Mouse (Mus musculus): ENCODE measurements around the gene Sipa1l1.

DNA sequence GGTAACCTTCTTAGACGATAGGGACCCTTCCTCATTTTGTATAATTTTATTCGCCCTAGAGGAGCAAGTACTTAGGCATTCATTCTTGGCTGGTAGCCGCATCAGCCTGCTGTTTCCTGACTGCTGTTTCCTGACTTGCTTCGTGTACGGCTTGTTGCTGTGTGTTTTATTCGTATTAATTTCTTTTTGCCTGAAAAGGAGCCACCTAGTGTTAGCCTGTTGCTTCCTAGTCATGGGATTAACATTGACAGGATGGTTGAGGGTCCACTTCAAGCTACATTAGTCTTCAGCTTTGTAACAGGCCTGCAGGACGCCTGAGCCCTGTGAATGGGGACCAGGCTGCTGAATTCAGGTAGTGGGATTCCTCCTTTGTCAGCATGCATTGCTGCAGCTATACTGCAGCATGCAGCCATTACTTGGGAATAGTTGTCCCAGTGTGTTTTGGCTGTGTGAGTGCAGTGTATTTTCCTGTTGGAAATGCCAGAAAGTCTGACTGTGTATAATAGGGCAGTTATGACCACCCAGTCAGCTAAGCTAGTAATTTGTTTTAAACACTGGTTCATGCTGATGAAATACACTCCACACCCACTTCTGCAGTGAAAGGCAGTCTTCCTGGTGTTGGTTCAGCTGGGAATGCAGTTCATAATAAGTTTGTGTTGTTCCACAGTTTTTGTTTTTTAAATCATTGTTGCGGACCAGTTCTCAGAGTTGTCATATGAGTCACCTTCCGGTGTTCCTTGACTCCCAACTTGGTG, 19.4 kb downstream of the Sipa1l1 start:
- TF ChIP-seq CTCF (IDR thresholded peaks at IDR 0.05; ENCODE audit: insufficient read depth, low read depth, low read length) = no peak
- TF ChIP-seq POLR2A (IDR thresholded peaks at IDR 0.05; ENCODE audit: insufficient read depth, low read depth, low read length) = no peak
